Mouse (Mus musculus) forebrain, postnatal 0 days (tissue): Measurements from ENCODE around the gene Vmn1r233. TPM values are rescaled to one million over a fixed set of nuclear protein-coding genes. Genes with fewer than 3 reads are reported as not detected.

Experiments
- ATAC-seq: fragments of 200-750 bp; cut with Nextera tagmentation; 2 replicates; pipeline ENCODE4 v1.8.0; 2017; ENCODE audit warnings: mild to moderate bottlenecking, moderate library complexity
- DNase-seq: peaks from one replicate; pipeline ENCODE4 v3.0.0-alpha.2; 2015
- H3K27ac ChIP-seq: fragments of 300-500 bp; sonication (generic); 2 replicates; pipeline ENCODE4 v1.5.1; 2014; ENCODE audit warnings: low read depth, mild to moderate bottlenecking, antibody characterized with exemption, low read length, moderate library complexity, mixed read lengths
- H3K27me3 ChIP-seq: fragments of 300-500 bp; sonication (generic); 2 replicates; pipeline ENCODE4 v1.6.1; 2014; ENCODE audit warnings: mild to moderate bottlenecking, low read length, mixed read lengths; ENCODE audit not compliant: insufficient read depth
- H3K36me3 ChIP-seq: fragments of 300-500 bp; sonication (generic); 2 replicates; pipeline ENCODE4 v1.6.1; 2014; ENCODE audit warnings: mild to moderate bottlenecking, moderate library complexity; ENCODE audit not compliant: insufficient read depth
- H3K4me1 ChIP-seq: fragments of 300-500 bp; sonication (generic); 2 replicates; pipeline ENCODE4 v1.6.1; 2014; ENCODE audit warnings: antibody characterized with exemption; ENCODE audit not compliant: insufficient read depth
- H3K4me2 ChIP-seq: fragments of 300-500 bp; sonication (generic); 2 replicates; pipeline ENCODE4 v1.6.1; 2014; ENCODE audit warnings: low read depth, mild to moderate bottlenecking, moderate library complexity
- H3K4me3 ChIP-seq: fragments of 300-500 bp; sonication (generic); 2 replicates; pipeline ENCODE4 v1.5.1; 2014; ENCODE audit warnings: low read depth, low read length, mixed read lengths
- H3K9ac ChIP-seq: fragments of 300-500 bp; sonication (generic); 2 replicates; pipeline ENCODE4 v1.6.1; 2014; ENCODE audit warnings: mild to moderate bottlenecking
- H3K9me3 ChIP-seq: fragments of 300-500 bp; sonication (generic); 2 replicates; pipeline ENCODE4 v1.6.1; 2016; ENCODE audit warnings: low read length
- CTCF ChIP-seq: sonication (generic); IDR thresholded peaks from 2 replicates; pipeline ENCODE4 v1.5.1; 2016; ENCODE audit warnings: antibody characterized with exemption, control low read depth, low read depth
- WGBS: fragments of 180-500 bp; shearing (Covaris S2); extraction: QIAGEN DNeasy Blood & Tissue Kit; methylation state at CpG from one replicate; pipeline ENCODE4 v1.1.7; 2014; 5-methylcytosine and 5-hydroxymethylcytosine counted together
- polyA plus RNA-seq: library from polyadenylated mRNA; unstranded; fragments of >200 nt; fragmentation: Nextera tagmentation; extraction: Ambion mirVana; gene quantifications from 2 replicates; pipeline ENCODE4 v1.2.1, GENCODE M21; 2015
- total RNA-seq: library from RNA; depleted of rRNA; stranded (reverse); fragments of >200 nt; gene quantifications from 2 replicates; pipeline ENCODE4 v1.2.3, GENCODE M21; 2014; rRNA removed

Gene Vmn1r233
- total RNA-seq (not detected in 2 replicates), polyA plus RNA-seq (not detected in 2 replicates)

DNA sequence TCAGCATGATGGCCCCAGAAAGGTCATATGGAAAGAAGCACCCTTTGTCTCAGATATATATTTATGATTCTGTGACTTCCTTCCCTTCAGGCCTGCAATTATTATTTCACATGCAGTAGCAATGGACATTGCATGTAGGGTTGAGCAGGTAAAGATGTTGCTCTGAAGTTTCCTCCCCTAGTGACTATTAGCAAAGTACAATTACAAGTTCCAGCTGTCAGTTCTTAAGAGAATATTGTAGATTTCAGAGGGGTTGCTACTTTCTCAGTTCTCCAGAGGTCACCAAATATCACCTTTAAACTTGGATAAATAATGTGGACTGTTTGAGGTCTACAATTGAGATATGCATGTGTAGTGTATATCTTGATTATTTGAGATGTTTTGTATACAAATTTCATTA, at the start of gene Vmn1r233:
Gene Vmn1r233 (minus strand): TSS at position 101 of the 400 bp plus-strand sequence.
- Histone ChIP-seq H3K27ac (no peak within 1 kb of the TSS), H3K36me3 (no peaks in the 10 kb centered on the region), H3K4me1 (no peaks in the 10 kb centered on the region), H3K4me2 (no peak within 1 kb of the TSS), H3K27me3 (no peaks in the 10 kb centered on the region), H3K9ac (no peak within 1 kb of the TSS), H3K9me3 (no peaks in the 10 kb centered on the region), H3K4me3 (no peak within 1 kb of the TSS)
- DNase-seq, result no peak
- TF ChIP-seq CTCF, result no peak
- ATAC-seq, result no peak

GRCm38 (mm10) chr17:21018410-21019080, 22.3 kb upstream of the Vmn1r233 start:
- no peak for TF ChIP-seq CTCF
- DNase-seq, result no peak
- no peaks in the 10 kb centered on the region for H3K4me1 ChIP-seq
- H3K9me3 ChIP-seq, result no peaks in the 10 kb centered on the region
- H3K27me3 ChIP-seq, result no peaks in the 10 kb centered on the region
- no peak overlapping the region for H3K4me3 ChIP-seq
- H3K4me2 ChIP-seq, result no peak overlapping the region
- H3K27ac ChIP-seq, result no peak overlapping the region
- no peak for ATAC-seq
- 92% methylated on average over 1 of the region's 1 CpGs for WGBS
- H3K36me3 ChIP-seq, result peaks cover 43% of the 10 kb centered on the region
- no peak overlapping the region for H3K9ac ChIP-seq

- no peak for ATAC-seq
These were observed 13.5 kb upstream of the Vmn1r233 start for GRCm38 (mm10) chr17:21009726-21010125.

DNA sequence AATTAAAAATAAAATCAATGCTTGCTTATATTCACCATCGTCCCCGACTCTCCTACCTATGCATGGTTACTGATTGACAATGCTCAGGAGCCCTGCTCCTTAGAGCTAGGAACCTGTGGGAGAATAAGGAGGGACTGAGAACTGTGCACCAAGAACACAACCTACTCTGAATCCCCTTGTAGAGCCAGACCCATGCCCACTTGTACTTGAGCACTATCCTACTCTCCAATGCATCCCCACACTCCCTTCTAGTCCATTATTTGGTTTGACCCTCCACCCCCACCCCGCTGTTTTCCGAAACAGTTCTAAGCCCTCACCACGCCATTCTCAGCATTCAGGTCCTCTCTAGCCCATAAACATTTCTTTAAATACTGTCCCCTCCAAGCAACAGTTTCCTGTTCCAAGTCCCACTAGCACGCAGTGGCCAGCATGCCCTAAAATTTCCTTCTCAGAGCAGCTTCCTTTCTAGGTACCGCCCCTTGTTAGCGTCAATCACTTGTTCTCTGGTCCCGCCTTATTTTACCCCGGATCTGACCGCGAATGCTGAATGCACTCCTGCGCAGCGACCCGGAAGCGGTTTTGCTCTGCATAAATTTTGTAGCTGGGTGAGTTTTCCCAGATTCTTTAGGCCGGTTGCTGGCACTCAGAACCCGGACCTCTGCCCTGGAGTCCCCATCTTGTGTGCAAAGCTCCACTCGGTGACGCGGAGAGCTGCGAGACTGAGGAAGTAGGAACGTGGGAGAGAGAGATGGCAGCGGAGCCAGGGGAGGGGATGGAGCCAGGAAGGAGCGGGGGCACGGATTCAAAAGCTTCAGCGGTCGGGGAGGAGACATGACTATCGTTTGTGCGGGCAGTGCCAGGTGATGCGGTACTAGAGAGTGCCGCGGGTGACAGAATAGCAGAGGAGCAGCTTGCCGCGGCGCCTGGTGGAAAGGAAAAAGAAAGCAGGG, 12.4 kb upstream of the Vmn1r233 start, which contains the start of gene Zfp160:
Gene Zfp160 (plus strand): TSS at position 522 of the 950 bp plus-strand sequence.
- H3K27ac ChIP-seq, result peak within 1 kb of the TSS; percentile 91
- H3K4me3 ChIP-seq, result peak within 1 kb of the TSS; percentile 68
- 7% methylated on average over 36 of the region's 36 CpGs for WGBS
- H3K4me2 ChIP-seq, result peak within 1 kb of the TSS; percentile 81
- no peaks in the 10 kb centered on the region for H3K27me3 ChIP-seq
- peak; percentile 99 for ATAC-seq
- H3K4me1 ChIP-seq, result peaks cover 7% of the 10 kb centered on the region
- peak; percentile 92 for DNase-seq
- H3K9ac ChIP-seq, result peak within 1 kb of the TSS; percentile 77
- peaks cover 15% of the 10 kb centered on the region for H3K36me3 ChIP-seq
- peak; percentile 46 for TF ChIP-seq CTCF
- no peaks in the 10 kb centered on the region for H3K9me3 ChIP-seq

More at GRCm38 (mm10) chr17:21009726-21010125, 13.5 kb upstream of the Vmn1r233 start:
- Histone ChIP-seq H3K36me3 (peaks cover 15% of the 10 kb centered on the region), H3K4me1 (peaks cover 7% of the 10 kb centered on the region), H3K4me2 (peak overlapping the region; percentile 81), H3K4me3 (peak overlapping the region; percentile 68), H3K9me3 (no peaks in the 10 kb centered on the region), H3K27ac (no peak overlapping the region), H3K27me3 (no peaks in the 10 kb centered on the region), H3K9ac (peak overlapping the region; percentile 77)
- no peak for DNase-seq
- 17% methylated on average over 1 of the region's 1 CpGs for WGBS
- TF ChIP-seq CTCF, result no peak

GRCm38 (mm10) chr17:20993716-20994115, 2.5 kb downstream of the Vmn1r233 start:
- no peak for ATAC-seq
- WGBS, result 69% methylated on average over 2 of the region's 2 CpGs
- no peak overlapping the region for H3K4me3 ChIP-seq
- no peaks in the 10 kb centered on the region for H3K9me3 ChIP-seq
- no peak for DNase-seq
- no peak for TF ChIP-seq CTCF
- H3K27me3 ChIP-seq, result no peaks in the 10 kb centered on the region
- no peak overlapping the region for H3K27ac ChIP-seq
- H3K36me3 ChIP-seq, result no peaks in the 10 kb centered on the region
- no peak overlapping the region for H3K4me2 ChIP-seq
- H3K4me1 ChIP-seq, result no peaks in the 10 kb centered on the region
- no peak overlapping the region for H3K9ac ChIP-seq

DNA sequence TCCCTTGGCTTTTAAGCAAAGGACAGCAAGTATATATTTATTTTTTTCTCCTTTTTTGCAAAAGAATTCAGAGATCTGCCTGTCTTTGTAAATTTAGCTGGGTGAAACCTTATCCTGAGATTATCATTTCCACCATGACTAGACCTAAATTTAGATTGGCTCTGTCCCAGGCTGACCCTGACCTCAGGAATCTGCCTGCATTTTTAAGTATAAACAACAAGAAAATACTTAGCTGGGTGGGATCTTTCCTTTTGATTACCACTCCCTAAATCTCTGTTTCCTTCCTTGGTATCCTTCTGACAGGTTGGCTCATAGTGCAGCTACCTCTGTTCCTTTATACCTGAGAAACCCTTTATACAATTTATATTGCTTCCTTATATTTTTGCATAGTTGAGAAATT, 29.6 kb downstream of the Vmn1r233 start:
- TF ChIP-seq CTCF, result no peak
- no peak overlapping the region for H3K9ac ChIP-seq

More for the DNA sequence above, 29.6 kb downstream of the Vmn1r233 start:
- Histone ChIP-seq H3K27ac (no peak overlapping the region), H3K4me1 (no peaks in the 10 kb centered on the region), H3K36me3 (peaks cover 75% of the 10 kb centered on the region), H3K4me2 (no peak overlapping the region), H3K9me3 (no peaks in the 10 kb centered on the region), H3K4me3 (no peak overlapping the region), H3K27me3 (no peaks in the 10 kb centered on the region)
- ATAC-seq (no peak), DNase-seq (no peak)
